Mouse (Mus musculus): ENCODE data around the gene Zfp462.

DNA sequence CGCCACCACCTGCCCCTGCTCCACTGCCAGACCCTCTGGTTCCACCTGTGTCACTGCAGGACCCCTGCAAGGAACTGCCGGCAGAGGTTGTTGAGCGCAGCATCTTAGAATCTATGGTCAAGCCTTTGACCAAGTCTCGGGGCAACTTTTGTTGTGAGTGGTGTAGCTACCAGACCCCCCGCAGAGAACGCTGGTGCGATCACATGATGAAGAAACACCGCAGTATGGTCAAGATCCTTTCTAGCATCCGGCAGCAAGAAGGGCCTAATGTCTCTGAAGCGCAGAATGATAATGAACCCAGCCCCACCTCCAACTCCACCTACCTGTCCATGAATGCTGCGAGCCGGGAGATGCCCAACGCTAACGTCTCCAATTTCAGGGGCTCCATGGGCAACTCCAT lies 63.8 kb downstream of the Zfp462 start:
- no peak for TF ChIP-seq CTCF (conservative IDR thresholded peaks at IDR 0.05; ENCODE audit: low read length)
- TF ChIP-seq POU5F1 (IDR thresholded peaks at IDR 0.05; ENCODE audit: borderline replicate concordance, low read length) = no peak
